Mouse (Mus musculus) ES-Bruce4 (cell line): ENCODE results near the gene Wnt8b.

Experiments
- CTCF ChIP-seq: IDR thresholded peaks from one replicate; pipeline ENCODE4 v1.8.1; 2011; ENCODE audit warnings: low read depth, low read length
- POLR2A ChIP-seq: IDR thresholded peaks from one replicate; pipeline ENCODE4 v1.8.1; 2011; ENCODE audit warnings: low read length; ENCODE audit not compliant: insufficient read depth

- TF ChIP-seq POLR2A = no peak
- no peak for TF ChIP-seq CTCF
These were observed 21.5 kb downstream of the Wnt8b start for GRCm38 (mm10) chr19:44514521-44515451.
